Mouse (Mus musculus): ENCODE results near the gene Mboat1. TPM values are rescaled to one million over a fixed set of nuclear protein-coding genes. Genes with fewer than 3 reads are reported as not detected.

Mboat1 gene
- polyA plus RNA-seq, 1 experiment from 2014 or later, result 4.4 TPM

DNA sequence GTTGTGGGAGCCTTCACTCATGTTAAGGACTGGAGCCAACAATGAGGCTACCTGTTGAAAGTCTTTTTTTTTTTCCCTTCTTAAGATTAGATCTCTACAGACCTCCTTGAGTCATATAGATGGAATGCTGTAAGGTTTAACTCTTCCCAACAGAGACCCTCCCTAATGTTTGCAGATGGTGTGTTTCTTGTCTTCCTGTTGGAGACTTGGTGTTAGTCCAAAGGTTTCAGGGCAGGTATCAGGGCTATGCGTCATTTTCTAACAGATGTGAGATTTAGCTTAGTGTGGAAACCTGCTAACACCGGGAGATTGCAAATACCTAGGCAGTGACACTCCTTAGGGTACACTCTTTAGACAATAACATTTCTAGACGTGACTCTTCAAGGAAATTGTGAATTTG, 58.5 kb downstream of the Mboat1 start:
- Histone ChIP-seq H3K36me3 (replicated peaks) (no peaks in the 10 kb centered on the region), H3K27me3 (ENCODE audit: poor library complexity, severe bottlenecking) (no peaks in the 10 kb centered on the region), H3K27ac (no peak overlapping the region), H3K9me3 (no peaks in the 10 kb centered on the region), H3K4me3 (no peak overlapping the region), H3K4me1 (peaks cover 3% of the 10 kb centered on the region; the same call in 1 of the 2 replicates)
- DNase-seq (ENCODE audit: extremely low spot score, low spot score), result no peak
- WGBS, result 89% methylated on average over 3 of the region's 3 CpGs

DNA sequence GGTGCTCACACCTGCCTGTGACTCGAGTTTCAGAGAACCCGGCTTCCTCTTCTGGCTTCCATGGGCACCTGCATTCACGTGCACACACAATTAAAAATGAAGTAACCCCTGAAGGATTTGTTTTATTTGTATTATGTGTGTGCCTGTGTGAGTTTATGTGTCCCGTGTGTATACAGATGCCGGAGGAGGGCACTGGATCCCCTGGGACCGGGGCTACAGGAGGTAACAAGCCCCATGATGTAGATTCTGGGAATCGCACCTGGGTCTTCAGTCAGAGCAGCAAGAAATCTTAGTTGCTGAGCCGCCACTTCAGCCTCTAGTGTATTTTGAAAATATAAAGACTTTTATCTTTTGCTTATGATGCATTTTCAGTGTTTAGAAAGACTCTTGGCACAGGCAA, 60.4 kb downstream of the Mboat1 start:
- no peak for DNase-seq (ENCODE audit: extremely low spot score, low spot score)
- H3K36me3 ChIP-seq (replicated peaks), result no peaks in the 10 kb centered on the region
- H3K9me3 ChIP-seq, result no peaks in the 10 kb centered on the region
- H3K27me3 ChIP-seq (ENCODE audit: poor library complexity, severe bottlenecking), result no peaks in the 10 kb centered on the region
- H3K4me3 ChIP-seq, result no peak overlapping the region
- peaks cover 3% of the 10 kb centered on the region; the same call in 1 of the 2 replicates for H3K4me1 ChIP-seq
- H3K27ac ChIP-seq, result no peak overlapping the region
- 88% methylated on average over 8 of the region's 8 CpGs for WGBS

- no peaks in the 10 kb centered on the region for H3K27me3 ChIP-seq (ENCODE audit: poor library complexity, severe bottlenecking)
- H3K27ac ChIP-seq, result no peak overlapping the region
Observed at GRCm38 (mm10) chr13:30198101-30198570, 61.8 kb downstream of the Mboat1 start.

DNA sequence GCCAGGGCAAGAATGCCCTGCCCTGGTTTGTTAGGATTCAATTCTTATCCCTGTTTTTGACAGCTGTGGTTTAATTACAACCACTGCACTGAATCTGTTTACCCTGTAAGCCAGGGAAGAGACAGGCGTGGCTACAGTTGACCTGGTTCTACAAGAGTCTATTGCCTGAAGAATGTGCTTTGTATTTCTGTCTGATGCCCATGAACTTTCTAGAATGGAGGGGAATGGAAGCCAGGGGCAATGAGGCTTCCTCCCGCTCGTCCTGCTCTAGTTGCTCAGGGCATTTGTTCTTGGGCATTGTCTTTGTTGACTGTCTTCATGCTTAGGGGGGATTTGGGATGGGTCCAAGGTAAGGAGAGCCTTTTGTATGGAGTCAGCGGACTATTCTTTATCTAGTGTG, 63.5 kb downstream of the Mboat1 start:
- 82% methylated on average over 4 of the region's 4 CpGs for WGBS
- no peaks in the 10 kb centered on the region for H3K4me1 ChIP-seq
- no peaks in the 10 kb centered on the region for H3K9me3 ChIP-seq
- H3K27ac ChIP-seq, result no peak overlapping the region
- H3K4me3 ChIP-seq, result no peak overlapping the region
- H3K27me3 ChIP-seq (ENCODE audit: poor library complexity, severe bottlenecking), result no peaks in the 10 kb centered on the region
- H3K36me3 ChIP-seq (replicated peaks), result no peaks in the 10 kb centered on the region
- DNase-seq (ENCODE audit: extremely low spot score, low spot score), result no peak

More at GRCm38 (mm10) chr13:30198101-30198570, 61.8 kb downstream of the Mboat1 start:
- H3K4me1 ChIP-seq, result no peaks in the 10 kb centered on the region
- no peaks in the 10 kb centered on the region for H3K9me3 ChIP-seq
- WGBS, result 93% methylated on average over 9 of the region's 9 CpGs
- no peak for DNase-seq (ENCODE audit: extremely low spot score, low spot score)
- no peaks in the 10 kb centered on the region for H3K36me3 ChIP-seq (replicated peaks)
- no peak overlapping the region for H3K4me3 ChIP-seq

- DNase-seq (ENCODE audit: extremely low spot score, low spot score), result no peak
Observed at GRCm38 (mm10) chr13:30200737-30201136, 64.4 kb downstream of the Mboat1 start.

DNA sequence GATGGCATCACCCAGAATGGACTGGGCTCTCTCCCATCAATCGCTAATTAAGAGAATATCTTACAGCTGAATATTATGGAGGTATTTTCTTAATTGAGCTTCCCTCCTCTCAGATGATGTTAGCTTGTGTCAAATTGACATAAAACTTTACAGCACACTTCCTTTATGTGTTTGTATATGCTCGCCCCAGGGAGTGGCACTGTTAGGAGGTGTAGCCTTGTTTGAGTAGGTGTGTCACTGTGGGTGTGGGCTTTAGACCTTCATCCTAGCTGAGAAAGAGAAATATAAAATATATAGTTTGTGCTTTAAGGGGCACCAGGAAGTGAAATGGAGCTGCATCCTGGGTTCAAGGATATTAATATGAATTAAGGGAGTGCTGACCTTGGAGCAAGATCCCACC, 66.7 kb downstream of the Mboat1 start:
- 91% methylated on average over 2 of the region's 2 CpGs for WGBS
- Histone ChIP-seq H3K9me3 (no peaks in the 10 kb centered on the region), H3K4me1 (no peaks in the 10 kb centered on the region), H3K27me3 (ENCODE audit: poor library complexity, severe bottlenecking) (no peaks in the 10 kb centered on the region), H3K27ac (no peak overlapping the region), H3K4me3 (no peak overlapping the region), H3K36me3 (replicated peaks) (no peaks in the 10 kb centered on the region)
- DNase-seq (ENCODE audit: extremely low spot score, low spot score), result no peak

More at GRCm38 (mm10) chr13:30200737-30201136, 64.4 kb downstream of the Mboat1 start:
- H3K36me3 ChIP-seq (replicated peaks), result no peaks in the 10 kb centered on the region
- no peaks in the 10 kb centered on the region for H3K9me3 ChIP-seq
- no peak overlapping the region for H3K4me3 ChIP-seq
- WGBS, result 89% methylated on average over 2 of the region's 2 CpGs
- no peaks in the 10 kb centered on the region for H3K27me3 ChIP-seq (ENCODE audit: poor library complexity, severe bottlenecking)
- no peaks in the 10 kb centered on the region for H3K4me1 ChIP-seq
- H3K27ac ChIP-seq, result no peak overlapping the region

- Histone ChIP-seq H3K27me3 (ENCODE audit: poor library complexity, severe bottlenecking) (no peaks in the 10 kb centered on the region), H3K4me1 (no peaks in the 10 kb centered on the region), H3K9me3 (no peaks in the 10 kb centered on the region), H3K36me3 (replicated peaks) (no peaks in the 10 kb centered on the region), H3K27ac (no peak overlapping the region), H3K4me3 (no peak overlapping the region)
- no peak for DNase-seq (ENCODE audit: extremely low spot score, low spot score)
- 89% methylated on average over 1 of the region's 1 CpGs for WGBS
Observed at GRCm38 (mm10) chr13:30208176-30208575, 71.9 kb downstream of the Mboat1 start.

DNA sequence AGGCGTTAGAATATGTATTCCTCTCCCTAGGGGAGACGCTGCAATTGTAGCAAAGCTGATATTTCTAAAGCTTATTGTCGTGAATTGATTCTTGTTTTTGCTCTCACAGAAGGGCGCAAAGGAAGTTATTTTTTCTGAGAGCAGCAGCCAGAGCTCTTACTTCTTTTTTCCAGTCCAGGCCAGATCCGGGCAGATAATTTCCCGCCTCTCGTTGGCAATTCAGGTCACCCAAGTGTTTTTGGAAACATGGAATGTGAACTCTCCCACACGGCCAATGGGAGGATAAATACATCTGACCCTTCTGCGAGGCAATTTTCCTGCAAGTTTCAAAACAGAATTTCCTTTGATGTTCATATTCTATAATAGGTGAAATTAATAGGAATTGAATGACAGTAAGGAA, 77.0 kb downstream of the Mboat1 start:
- WGBS, result 87% methylated on average over 9 of the region's 9 CpGs
- DNase-seq (ENCODE audit: extremely low spot score, low spot score), result no peak
- Histone ChIP-seq H3K9me3 (no peaks in the 10 kb centered on the region), H3K4me1 (no peaks in the 10 kb centered on the region), H3K4me3 (no peak overlapping the region), H3K36me3 (replicated peaks) (no peaks in the 10 kb centered on the region), H3K27ac (no peak overlapping the region), H3K27me3 (ENCODE audit: poor library complexity, severe bottlenecking) (no peaks in the 10 kb centered on the region)

DNA sequence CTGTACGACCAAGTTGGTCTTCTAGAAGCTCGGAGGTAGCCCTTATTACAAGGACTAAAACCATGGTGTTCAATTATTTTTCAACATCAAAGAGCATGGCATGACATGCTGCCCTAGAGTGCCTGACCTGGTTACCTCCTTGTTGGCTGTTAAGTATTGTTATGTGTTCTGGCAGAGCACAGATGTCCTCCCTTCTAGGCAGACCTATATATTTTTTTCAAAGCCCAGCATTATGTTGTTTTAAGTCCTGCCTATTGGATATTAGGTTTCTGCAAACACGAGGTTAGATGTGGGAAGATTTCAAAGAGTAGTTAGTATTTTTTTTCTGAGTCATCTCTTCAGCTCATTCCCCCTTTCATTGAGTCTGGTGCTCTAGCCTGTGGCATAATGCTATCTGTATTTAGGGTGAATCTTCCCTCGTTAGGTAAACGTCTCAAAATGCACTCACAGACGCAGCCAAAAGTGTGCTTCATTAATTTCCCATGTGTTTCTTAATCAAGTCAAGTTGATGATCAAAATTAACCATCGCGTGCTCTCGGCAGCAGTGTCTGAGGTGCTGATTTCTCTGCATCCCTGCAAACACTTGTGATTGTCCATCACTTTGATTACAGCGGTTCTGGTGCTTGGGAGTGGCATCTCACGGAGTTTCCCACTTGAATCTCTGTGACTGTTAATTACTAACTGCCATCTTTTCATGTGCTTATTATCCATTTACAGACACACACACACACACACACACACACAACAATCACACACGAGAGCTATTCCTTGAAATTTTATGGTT, 81.5 kb downstream of the Mboat1 start:
- no peak for DNase-seq (ENCODE audit: extremely low spot score, low spot score)
- H3K4me3 ChIP-seq, result no peak overlapping the region
- H3K27me3 ChIP-seq (ENCODE audit: poor library complexity, severe bottlenecking), result no peaks in the 10 kb centered on the region
- no peaks in the 10 kb centered on the region for H3K36me3 ChIP-seq (replicated peaks)
- WGBS, result 88% methylated on average over 12 of the region's 12 CpGs
- H3K27ac ChIP-seq, result no peak overlapping the region
- no peaks in the 10 kb centered on the region for H3K9me3 ChIP-seq
- H3K4me1 ChIP-seq, result peaks cover 22% of the 10 kb centered on the region

- Histone ChIP-seq H3K4me3 (no peak overlapping the region), H3K4me1 (peaks cover 22% of the 10 kb centered on the region), H3K27ac (no peak overlapping the region), H3K27me3 (ENCODE audit: poor library complexity, severe bottlenecking) (no peaks in the 10 kb centered on the region), H3K9me3 (no peaks in the 10 kb centered on the region), H3K36me3 (replicated peaks) (no peaks in the 10 kb centered on the region)
- DNase-seq (ENCODE audit: extremely low spot score, low spot score), result no peak
- WGBS, result 84% methylated on average over 7 of the region's 7 CpGs
Observed at GRCm38 (mm10) chr13:30219597-30219996, 83.3 kb downstream of the Mboat1 start.

- DNase-seq (ENCODE audit: extremely low spot score, low spot score), result no peak
- WGBS, result 33% methylated on average over 3 of the region's 3 CpGs
- no peaks in the 10 kb centered on the region for H3K36me3 ChIP-seq (replicated peaks)
- H3K4me3 ChIP-seq, result no peak overlapping the region
- H3K27me3 ChIP-seq (ENCODE audit: poor library complexity, severe bottlenecking), result no peaks in the 10 kb centered on the region
- no peaks in the 10 kb centered on the region for H3K9me3 ChIP-seq
- peak overlapping the region; percentile 22; the same call in 1 of the 2 replicates for H3K27ac ChIP-seq
- H3K4me1 ChIP-seq, result peaks cover 22% of the 10 kb centered on the region
Observed at GRCm38 (mm10) chr13:30221316-30221715, 85.0 kb downstream of the Mboat1 start.

DNA sequence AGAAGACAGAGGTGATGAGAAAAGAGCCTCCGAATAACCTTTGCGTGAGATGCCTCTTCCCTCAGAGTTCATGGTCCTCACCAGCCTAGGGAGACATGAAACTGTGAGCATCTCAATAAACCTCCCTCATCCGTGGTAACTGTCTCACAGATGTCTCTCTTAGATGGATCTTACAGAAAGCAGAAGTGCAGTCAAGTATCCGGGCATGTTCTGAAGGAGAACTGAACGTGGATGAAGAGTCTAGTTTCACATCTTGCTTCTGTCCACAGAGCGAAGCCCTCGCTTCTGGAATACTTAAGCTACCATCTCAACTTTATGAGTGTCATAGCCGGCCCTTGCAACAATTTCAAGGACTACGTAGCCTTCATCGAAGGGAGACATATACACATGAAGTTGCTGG, 87.8 kb downstream of the Mboat1 start:
- WGBS, result 93% methylated on average over 10 of the region's 10 CpGs
- H3K4me1 ChIP-seq, result peaks cover 22% of the 10 kb centered on the region
- H3K27me3 ChIP-seq (ENCODE audit: poor library complexity, severe bottlenecking), result no peaks in the 10 kb centered on the region
- no peak for DNase-seq (ENCODE audit: extremely low spot score, low spot score)
- H3K9me3 ChIP-seq, result no peaks in the 10 kb centered on the region
- H3K36me3 ChIP-seq (replicated peaks), result no peaks in the 10 kb centered on the region
- no peak overlapping the region for H3K27ac ChIP-seq
- H3K4me3 ChIP-seq, result no peak overlapping the region

- Histone ChIP-seq H3K27me3 (ENCODE audit: poor library complexity, severe bottlenecking) (no peaks in the 10 kb centered on the region), H3K9me3 (no peaks in the 10 kb centered on the region), H3K4me3 (no peak overlapping the region), H3K36me3 (replicated peaks) (no peaks in the 10 kb centered on the region), H3K4me1 (peaks cover 22% of the 10 kb centered on the region), H3K27ac (no peak overlapping the region)
- 91% methylated on average over 6 of the region's 6 CpGs for WGBS
- no peak for DNase-seq (ENCODE audit: extremely low spot score, low spot score)
Observed at GRCm38 (mm10) chr13:30224659-30225058, 88.4 kb downstream of the Mboat1 start.

Data from forebrain, embryonic 10.5 days (tissue).